Mouse (Mus musculus) cerebellum, postnatal 4 days (tissue): Measurements from ENCODE around the gene Gngt2.
"Not testable (repeated sequence)": the region's sequence is repeated elsewhere in the genome, so short reads cannot be mapped to it uniquely, and the experiment has no call there.

Experiments
- DNase-seq, 2 experiments: peaks; one replicate each; pipeline ENCODE4 v3.0.0; 2022; ENCODE audit warnings: low spot score in 2 of 2, mixed read lengths in 1 of 2

The Gngt2 gene

DNA sequence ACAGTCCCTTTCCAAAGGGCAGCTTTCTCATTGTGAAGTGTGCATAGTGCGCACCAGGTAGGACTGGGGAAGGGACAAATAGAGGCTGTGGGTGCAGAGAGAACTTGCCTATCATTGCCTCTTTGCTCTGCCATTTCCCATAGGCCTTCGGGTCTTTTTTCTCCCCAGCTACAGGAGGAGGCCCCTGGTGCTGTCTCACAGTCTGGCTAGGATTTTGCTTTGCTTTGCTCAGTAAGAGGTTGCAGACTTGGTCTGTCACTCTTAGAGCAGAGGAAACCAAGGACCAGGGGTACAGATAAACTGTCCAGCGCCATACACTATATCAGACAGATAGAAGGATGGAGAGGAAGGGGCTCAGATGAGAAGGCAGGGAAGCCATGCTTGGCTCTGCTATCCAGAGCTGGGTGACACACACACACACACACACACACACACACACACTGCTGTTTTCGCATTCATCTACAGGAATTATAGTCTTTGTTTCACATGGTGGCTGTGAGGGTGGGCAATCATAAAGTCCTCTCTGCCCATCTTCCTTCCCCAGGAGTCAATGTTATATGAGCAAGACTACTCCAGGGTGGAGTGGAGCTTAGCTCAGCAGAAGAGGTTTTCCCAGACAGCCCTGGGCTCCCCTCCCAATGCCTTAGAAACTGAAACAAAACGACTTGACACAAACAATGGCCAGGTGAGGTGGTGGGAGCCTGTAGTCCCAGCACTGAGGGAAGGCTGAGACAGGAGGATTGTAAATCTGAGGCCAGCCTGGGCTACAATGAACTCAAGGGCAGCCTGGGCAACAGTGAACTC is 3.9 kb downstream of the Gngt2 start:
- DNase-seq: no peak

DNA sequence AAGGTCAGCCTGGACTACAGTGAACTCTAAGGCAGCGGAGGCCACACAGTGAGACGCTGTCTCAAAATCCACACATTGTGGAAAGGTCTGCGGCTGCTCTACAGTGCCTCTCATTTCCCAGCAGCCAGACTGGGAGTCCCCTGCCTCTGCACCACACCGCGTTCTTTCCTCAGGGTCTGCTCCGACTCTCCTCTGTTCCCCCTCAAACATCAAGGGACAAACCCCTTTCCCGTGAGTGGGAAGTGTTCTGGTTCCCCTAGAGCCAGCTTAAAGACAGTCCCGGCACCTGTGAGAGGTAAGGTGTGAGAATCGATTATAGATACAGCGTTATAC is 4.4 kb downstream of the Gngt2 start:
- no peak for DNase-seq

GRCm38 (mm10) chr11:95842074-95842681 is 5.2 kb downstream of the Gngt2 start, which contains the start of gene Abi3:
TSS of gene Abi3 (minus strand) at chr11:95842476.
- no peak for DNase-seq

GRCm38 (mm10) chr11:95842953-95843352 is 5.9 kb downstream of the Gngt2 start:
- no peak for DNase-seq

DNA sequence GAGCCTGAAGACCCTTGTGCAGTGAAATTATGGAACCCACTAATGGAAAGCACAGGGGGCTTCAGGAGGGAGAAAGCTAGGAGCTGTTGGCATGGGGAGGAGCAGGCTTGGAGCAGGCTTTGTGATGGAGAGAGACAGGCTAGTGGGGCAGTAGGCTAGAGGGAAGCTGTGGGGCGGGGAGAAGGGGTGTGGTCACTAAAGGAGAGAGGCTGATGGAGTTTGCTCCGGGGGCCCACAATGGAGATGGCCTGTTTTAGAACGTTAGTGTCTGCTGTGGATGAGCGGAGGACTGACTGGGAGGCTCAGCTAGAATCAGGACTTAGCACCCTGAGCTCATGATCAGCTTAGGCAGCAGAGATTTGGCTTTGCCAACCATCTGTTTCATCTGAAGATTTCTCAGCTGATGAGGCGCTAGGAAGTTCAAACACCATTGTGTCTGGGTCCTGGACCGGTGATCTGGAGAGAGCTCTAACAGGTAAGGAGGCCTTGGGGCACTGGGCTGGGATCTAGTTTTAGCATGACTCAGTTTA is 6.5 kb downstream of the Gngt2 start:
- DNase-seq: no peak

GRCm38 (mm10) chr11:95844935-95845334 is 7.9 kb downstream of the Gngt2 start:
- no peak for DNase-seq

DNA sequence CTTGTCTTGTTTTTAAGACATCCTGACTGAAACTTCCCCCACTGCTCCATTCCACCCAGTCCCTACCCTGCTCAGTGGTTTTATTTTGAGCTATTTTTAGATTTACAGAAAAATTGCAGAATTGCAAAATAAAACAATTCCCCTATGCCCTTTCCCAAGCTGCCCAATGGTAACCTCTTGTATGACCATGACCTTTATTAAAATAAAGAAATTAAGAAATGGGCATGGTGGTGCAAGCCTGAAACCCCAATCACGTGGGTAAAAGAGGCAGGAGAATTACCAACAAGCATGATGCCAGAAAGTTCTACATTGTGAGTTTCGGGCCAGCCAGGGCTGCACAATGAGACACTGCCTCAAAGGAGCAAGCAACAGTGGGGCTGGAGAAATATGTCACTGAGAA is 13.9 kb downstream of the Gngt2 start:
- DNase-seq: no peak

DNA sequence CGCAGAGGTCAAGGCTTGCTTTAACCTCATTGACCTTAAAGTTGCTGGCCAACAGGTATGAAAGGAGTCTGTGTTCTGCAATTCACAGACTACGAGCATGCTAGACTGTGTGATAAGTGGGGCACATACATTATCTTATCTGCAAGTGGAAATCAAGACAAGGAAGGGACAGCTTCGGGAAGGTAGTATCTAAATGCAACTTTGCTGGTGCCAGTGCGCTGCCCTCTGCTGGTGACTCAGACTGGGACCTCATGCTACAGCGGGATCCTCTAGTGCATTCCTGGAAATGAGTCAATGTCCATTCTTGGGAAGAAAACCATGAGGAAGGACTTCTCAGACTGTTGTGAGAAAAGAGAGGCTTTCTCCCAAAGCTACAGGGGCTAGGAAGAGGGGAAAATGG is 16.7 kb downstream of the Gngt2 start:
- peak in 1 of 2 experiments; percentile 49 for DNase-seq

GRCm38 (mm10) chr11:95857306-95857705 is 20.3 kb downstream of the Gngt2 start:
- no peak for DNase-seq

DNA sequence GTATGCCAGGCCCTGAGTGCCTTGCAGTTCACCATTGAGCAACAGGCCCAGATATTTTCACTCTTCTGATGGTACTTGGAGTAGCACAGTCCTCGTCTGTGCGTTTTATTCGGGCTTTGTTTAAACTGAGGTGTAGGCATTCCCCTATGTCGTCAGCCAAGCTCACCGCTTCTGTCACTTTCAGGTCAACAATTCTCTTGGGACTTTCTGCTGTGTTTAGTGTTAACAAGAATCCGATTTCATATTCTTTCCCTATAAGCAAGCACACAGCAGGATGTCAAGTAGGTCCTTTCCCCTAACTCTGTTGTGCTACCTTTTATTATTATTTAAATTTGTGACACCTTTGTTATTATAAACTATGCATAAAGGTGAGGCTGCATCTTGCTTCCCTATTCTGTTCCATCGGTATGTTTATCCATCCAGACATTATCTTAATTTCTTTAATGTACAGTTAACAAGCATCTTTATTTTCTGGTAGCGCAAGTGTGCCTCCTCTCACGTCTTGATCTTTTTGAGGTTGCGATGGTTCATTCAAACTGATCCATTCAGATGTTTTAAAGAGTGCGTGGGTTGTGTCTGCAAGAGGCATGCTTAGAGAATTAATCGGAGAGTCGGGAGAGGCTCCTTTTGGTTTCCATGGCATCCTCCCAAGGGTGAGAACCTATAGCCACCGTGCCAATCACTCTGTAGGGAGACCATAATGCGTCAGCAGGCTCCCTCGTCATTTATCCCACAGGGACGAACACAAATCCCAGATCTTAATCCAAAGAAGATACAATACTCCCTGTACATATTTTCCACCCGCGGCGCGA is 20.9 kb downstream of the Gngt2 start:
- no peak for DNase-seq

GRCm38 (mm10) chr11:95858528-95859467 is 21.8 kb downstream of the Gngt2 start:
- DNase-seq: peak; percentile 97 to 98

DNA sequence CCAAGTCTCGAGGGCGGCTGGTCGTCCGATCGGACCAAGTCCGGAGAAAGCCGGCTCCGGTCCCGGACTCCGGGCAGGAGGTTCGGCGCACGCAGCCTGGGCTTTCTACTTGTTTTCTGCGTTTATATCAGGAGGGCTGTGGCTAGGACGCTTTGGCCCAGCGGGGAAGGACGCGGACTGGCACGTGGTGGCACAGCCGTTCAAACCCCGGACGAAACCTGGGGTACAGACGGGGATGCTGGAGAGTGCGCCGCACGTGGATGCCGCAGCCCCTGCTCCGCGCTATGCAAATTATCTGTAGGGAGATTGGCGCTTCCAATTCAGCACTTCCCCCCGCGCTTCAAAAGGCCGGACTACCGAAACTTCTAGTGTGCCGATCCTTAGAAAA is 22.4 kb downstream of the Gngt2 start:
- DNase-seq: peak; percentile 41 to 70

DNA sequence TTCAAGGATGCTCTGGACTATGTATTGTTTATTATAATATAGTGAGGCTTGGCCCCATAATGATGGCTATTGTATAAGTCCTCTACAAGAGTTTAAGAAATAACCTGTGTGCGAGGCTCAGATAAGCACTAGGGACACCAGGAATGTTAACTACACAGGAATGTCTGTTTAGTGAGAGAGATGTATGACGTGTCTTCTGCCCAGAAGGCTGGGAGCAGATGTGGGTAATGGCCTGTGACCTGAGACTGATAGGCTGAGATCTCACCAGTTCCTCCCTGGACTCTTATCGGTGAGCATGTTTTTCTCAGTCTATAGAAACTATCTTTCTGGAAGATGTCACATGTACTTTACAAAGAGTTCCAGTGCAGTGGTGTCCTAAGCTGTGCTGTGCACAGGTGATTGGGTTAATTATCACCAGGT is 23.1 kb downstream of the Gngt2 start:
- no peak for DNase-seq

GRCm38 (mm10) chr11:95861397-95861796 is 24.4 kb downstream of the Gngt2 start:
- DNase-seq: no peak

DNA sequence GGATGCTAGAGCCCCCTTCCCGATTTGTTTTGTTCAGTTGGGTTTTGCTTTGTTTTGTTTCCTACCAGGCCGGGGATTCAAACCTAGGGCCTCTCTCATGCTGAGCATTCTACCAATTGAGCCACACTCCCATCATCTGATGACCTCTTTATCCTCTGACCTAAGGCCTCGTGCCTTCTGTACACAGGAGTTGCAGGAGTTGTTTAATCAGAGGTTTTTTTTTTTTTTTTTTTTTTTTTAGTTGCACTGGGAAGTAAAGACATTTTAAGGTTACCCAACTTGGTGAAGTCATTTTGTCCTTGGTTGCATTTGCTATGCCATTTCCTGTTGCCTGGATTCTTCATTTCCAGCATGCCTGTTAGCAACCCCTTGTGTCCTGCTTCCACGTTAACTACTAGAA is 32.4 kb downstream of the Gngt2 start:
- DNase-seq: no peak

DNA sequence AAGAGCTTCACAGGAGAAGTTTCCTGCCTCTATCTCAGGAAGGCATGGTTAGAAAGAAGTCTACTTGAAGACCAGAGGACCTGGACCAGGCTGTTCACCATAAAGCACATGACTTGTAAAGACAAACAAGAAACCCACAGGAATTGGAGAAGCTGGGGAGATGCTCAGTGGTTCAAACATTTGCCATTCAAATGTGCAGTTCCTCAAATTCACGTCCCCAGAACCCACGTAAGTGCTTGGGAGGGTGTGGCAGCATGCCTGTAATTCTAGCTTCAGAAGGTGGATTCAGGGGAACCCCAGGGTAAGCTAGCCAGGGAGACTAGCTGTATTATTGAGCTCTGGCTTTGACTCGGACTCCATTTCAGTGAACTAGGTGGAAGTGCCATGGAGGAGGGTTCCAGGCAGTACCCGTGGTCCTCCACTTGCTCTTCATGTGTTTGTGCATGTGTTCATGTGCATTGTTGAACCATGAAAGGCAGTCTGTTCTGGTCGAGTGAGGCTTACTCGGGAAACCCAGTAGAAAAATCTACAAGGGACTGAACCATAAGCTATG is 33.0 kb downstream of the Gngt2 start:
- DNase-seq: no peak

DNA sequence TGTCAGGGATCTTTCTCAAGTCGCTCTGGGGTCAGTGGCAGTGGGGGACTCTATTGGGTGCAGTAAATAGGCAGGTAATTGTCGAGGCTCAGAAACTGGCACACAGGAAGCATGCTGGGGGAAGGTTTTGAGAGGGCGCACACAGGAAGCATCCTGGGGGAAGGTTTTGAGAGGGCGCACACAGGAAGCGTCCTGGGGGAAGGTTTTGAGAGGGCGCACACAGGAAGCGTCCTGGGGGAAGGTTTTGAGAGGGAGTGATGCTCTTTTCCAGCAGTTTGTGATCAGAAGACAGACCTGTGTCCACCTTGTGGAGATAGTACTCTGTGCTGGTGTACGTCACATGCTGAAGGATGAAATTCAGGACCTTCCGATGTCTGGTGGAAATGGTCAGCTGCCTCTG is 38.8 kb downstream of the Gngt2 start:
- peak in 1 of 2 experiments; percentile 11 for DNase-seq

DNA sequence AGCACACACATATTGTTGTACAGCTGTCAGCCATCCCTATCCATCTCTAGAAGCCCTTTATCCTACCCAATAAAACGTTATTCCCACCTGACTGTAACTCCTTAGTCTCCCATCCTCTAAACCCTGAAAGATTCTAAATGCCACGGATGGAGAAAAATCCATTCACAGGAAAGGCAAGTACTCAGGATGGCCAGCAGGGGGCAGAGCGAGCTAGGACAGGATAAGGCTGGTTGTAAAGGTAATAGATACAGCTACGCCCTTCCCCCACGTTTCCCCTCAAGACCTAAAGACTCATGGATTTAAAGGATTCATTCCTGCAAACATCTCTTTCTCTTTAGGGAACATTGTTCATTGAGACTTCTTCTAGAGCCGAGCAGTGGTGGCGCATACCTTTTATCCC is 39.3 kb downstream of the Gngt2 start:
- DNase-seq: peak; percentile 54 to 70

GRCm38 (mm10) chr11:95879861-95880260 is 42.8 kb downstream of the Gngt2 start:
- not testable (repeated sequence) for DNase-seq

DNA sequence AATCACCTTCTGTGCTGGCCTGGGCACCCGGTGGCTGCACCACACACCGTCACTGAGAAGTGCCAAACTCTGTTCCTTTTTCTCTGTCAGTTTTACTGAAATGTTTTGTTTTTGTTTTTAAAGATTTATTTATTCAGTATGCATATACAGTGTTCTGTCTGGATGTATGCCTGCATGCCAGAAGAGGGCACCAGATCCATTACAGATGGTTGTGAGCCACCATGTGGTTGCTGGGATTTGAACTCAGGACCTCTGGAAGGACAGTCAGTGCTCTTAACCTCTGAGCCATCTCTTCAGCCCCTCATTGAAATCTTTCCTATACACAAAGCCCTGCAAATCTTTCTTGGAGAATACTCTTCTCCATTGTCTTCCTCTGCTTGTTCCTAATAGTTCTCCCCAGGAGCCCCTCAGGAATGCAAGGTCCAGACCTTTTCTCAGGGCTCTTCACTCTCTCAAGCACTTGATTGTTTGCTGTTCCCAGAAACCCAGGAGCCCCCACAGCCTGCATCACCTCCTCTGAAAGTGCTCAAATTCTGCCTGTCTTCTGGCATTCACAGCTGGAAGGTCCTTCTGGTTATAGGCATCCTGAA is 53.5 kb downstream of the Gngt2 start:
- DNase-seq: no peak
